Mouse (Mus musculus): ENCODE data around the gene Ralgds. TPM values are rescaled to one million over a fixed set of nuclear protein-coding genes. Genes with fewer than 3 reads are reported as not detected.

Ralgds gene
- total RNA-seq, 1 experiment from 2014 or later: 12.0 TPM

DNA sequence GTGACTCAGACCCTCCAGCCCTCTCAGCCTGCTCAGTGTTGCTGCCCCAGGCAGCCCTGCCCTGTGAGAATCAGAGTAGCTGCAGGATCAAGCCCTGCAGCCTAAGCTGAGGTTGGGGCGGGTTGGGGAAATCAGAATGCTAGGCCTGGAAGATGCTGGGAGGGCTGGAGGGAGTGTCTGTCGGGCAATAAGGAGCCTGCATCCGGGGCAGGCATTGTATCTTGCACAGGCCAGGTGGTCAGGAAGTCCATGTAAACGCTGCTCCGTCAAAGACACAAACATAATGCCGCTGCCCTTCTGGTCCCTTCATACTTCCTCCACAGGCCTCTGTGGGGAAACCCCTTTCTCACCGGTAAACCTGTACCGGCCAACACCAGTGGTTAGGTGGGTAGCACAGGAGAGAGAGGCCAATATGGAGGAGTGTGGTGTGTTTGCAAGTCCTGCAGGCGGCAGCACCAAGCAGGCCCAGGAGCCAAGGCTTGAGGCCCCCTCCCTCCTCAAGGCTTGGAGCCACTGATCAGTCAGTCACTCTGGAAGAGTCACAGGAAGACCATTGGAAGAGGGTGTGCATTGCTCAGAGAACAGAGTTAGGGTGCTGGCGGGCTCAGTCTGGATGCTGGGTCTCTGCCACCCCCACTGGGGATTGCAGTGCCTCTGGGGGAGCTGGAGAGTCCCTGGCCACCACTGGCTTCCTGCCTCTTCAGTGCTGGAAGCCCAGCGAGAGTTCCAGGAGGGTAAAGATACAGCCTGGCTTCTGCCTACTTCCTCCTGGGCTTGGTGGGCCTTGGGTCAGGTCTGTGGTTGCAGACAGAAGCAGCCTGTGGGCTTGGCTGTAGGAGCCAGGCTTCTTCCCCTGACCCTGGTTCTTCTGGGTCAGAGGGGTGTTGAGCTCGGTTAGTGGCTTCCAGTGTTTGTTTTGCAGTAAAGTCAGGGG is 13.3 kb downstream of the Ralgds start:
- ATAC-seq (replicated peaks in 1 of 2; ENCODE audit: insufficient read depth in 1 of 2, low FRiP score in 2 of 2, low TSS enrichment in 1 of 2, low read depth in 1 of 2, poor library complexity in 2 of 2, severe bottlenecking in 2 of 2): peak; percentile 60 to 64

GRCm38 (mm10) chr2:28527436-28528353 is 14.8 kb downstream of the Ralgds start:
- ATAC-seq (replicated peaks in 1 of 2; ENCODE audit: insufficient read depth in 1 of 2, low FRiP score in 2 of 2, low TSS enrichment in 1 of 2, low read depth in 1 of 2, poor library complexity in 2 of 2, severe bottlenecking in 2 of 2): no peak

DNA sequence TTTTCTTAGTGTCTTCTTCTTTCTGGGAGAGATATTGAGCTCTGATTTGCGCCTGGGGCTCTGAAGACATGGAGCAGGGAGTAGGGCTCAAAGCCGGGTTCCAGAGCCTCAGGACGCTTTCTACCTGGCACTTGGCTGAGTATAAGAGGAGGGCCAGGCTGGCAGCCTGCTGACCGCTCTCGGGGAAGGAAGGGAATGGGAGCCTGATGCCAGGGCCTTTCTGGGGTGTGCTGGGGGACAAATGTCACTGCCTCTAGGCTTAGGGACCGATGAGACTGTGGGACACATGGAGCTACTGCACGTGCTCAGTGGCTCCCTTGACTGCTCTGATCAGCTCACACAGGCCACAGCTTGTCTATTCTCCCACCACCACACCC is 15.4 kb downstream of the Ralgds start:
- no peak for ATAC-seq (replicated peaks in 1 of 2; ENCODE audit: insufficient read depth in 1 of 2, low FRiP score in 2 of 2, low TSS enrichment in 1 of 2, low read depth in 1 of 2, poor library complexity in 2 of 2, severe bottlenecking in 2 of 2)

DNA sequence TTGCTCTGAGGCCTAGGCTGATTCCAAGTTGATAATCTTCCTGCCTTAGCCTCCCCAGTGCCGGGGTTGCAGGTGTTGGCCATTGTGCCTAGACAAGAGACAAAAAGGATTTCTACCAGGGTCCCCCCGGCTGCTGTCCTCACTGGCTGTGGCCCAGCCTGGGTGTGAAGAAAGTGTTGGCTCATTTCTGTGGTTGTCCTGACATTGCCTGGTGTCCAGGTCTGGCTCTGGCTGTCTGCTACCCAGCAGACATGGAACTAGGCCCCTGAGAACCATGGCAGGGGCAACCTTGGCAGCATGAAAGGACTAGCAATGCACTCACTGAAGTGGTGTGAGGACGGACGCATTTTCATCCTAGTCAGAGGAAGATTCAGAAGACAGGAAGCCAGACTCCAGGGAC is 16.9 kb downstream of the Ralgds start:
- ATAC-seq (replicated peaks in 1 of 2; ENCODE audit: insufficient read depth in 1 of 2, low FRiP score in 2 of 2, low TSS enrichment in 1 of 2, low read depth in 1 of 2, poor library complexity in 2 of 2, severe bottlenecking in 2 of 2): no peak

DNA sequence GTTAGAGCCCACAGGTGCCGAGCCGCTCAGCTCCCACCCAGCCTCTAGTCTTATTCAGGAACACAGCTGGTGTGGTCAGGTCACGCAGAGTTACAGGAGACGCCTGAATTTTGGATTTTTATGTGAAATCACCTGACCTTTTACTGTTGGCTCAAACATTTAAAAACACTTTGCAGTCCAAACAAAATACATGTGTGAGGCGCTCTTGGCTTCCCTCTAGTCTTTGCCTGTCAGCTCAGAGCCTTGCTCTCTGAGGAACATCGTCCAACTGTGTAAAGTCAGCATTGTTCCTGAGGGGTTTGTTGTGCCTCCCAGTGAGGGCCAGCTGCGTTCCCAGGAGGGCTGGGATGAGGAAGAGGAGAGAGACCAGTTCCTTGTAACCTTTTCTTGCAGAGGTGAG is 17.4 kb downstream of the Ralgds start:
- ATAC-seq (replicated peaks in 1 of 2; ENCODE audit: insufficient read depth in 1 of 2, low FRiP score in 2 of 2, low TSS enrichment in 1 of 2, low read depth in 1 of 2, poor library complexity in 2 of 2, severe bottlenecking in 2 of 2): no peak

DNA sequence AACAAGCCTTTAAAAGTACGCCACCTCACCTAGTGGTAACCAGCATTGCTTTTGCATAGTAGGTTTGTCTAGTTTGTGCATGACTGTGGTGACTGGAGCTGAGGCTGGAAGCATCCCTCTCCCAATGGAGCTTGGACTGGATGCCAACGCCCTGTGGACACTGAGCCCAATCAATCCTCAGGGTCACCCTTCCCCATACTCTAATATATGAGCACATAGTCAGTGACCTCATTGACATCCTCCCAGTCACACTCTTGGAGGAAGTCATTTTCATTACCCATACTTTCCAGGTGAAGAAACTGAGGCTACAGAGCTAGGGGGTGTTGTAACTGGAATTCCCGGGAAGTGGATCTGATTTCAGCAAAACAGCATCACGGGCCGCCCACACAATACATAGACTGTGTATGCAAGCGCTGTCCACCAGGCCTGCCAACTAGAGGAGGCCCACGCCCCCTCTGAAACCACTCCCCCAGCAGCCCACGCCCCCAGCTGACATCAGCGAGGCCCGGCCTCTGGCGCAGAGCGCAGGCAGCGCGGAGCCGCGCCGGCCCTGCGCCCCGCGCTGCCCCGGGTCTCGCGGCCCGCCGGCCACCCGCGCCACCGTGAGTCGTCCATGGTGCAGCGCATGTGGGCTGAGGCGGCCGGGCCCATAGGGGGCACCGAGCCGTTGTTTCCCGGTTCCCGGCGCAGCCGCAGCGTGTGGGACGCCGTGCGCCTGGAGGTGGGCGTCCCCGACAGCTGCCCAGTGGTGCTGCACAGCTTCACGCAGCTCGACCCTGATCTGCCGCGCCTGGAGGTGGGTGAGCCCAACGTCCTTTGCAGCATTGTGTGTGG is 20.2 kb downstream of the Ralgds start:
- peak; percentile 91 to 92 for ATAC-seq (replicated peaks in 1 of 2; ENCODE audit: insufficient read depth in 1 of 2, low FRiP score in 2 of 2, low TSS enrichment in 1 of 2, low read depth in 1 of 2, poor library complexity in 2 of 2, severe bottlenecking in 2 of 2)

DNA sequence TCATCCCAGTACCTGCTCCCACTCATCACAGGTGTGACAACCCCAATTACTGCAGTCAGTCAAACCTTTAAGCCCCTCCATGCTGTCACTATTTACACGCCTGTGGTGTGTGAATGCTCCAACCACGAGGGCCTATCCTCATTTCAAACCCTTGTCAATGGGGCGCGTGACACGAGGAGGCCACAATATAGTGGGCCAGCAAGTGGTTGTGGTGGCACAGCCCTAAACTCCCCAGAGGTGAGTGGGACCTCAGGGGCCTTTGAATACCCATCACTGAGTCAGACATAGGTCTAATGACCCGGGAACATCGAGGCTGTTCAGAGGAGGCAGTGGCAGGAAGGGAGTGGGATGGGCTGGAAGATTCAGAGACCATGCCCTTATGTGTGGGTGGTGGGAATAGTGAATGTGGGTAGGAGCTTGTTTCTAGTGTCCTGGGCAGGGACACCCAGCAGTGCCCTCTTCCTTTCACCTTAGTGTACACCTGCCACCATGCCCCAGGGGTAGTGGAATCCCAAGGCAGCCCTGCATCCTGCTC is 21.0 kb downstream of the Ralgds start:
- ATAC-seq (replicated peaks in 1 of 2; ENCODE audit: insufficient read depth in 1 of 2, low FRiP score in 2 of 2, low TSS enrichment in 1 of 2, low read depth in 1 of 2, poor library complexity in 2 of 2, severe bottlenecking in 2 of 2): no peak

GRCm38 (mm10) chr2:28534436-28535262 is 21.7 kb downstream of the Ralgds start:
- ATAC-seq (replicated peaks in 1 of 2; ENCODE audit: insufficient read depth in 1 of 2, low FRiP score in 2 of 2, low TSS enrichment in 1 of 2, low read depth in 1 of 2, poor library complexity in 2 of 2, severe bottlenecking in 2 of 2): no peak

GRCm38 (mm10) chr2:28535263-28535540 is 22.3 kb downstream of the Ralgds start:
- ATAC-seq (replicated peaks in 1 of 2; ENCODE audit: insufficient read depth in 1 of 2, low FRiP score in 2 of 2, low TSS enrichment in 1 of 2, low read depth in 1 of 2, poor library complexity in 2 of 2, severe bottlenecking in 2 of 2): no peak

DNA sequence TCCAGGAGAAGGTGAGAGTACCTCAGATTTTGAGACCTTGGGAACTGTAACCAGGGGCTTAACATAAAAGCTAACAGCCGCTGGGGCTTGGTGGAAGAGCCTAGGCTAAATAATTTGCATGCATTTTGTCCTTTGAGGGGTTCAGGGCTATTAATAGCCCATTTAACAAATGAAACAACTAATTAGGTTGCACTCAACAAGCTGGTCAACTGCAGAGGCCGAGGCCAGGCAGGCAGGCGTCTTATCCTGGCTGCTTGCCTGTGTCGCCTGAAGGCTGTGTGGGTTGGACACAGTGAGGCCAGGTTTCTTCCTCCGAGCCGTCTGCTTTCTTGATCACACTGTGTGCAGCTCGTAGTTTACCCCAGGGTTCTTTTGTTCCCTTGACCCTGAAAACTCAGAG is 22.7 kb downstream of the Ralgds start:
- ATAC-seq (replicated peaks in 1 of 2; ENCODE audit: insufficient read depth in 1 of 2, low FRiP score in 2 of 2, low TSS enrichment in 1 of 2, low read depth in 1 of 2, poor library complexity in 2 of 2, severe bottlenecking in 2 of 2): no peak

- no peak for ATAC-seq (replicated peaks in 1 of 2; ENCODE audit: insufficient read depth in 1 of 2, low FRiP score in 2 of 2, low TSS enrichment in 1 of 2, low read depth in 1 of 2, poor library complexity in 2 of 2, severe bottlenecking in 2 of 2)
Observed at GRCm38 (mm10) chr2:28536166-28536565, 23.2 kb downstream of the Ralgds start.

DNA sequence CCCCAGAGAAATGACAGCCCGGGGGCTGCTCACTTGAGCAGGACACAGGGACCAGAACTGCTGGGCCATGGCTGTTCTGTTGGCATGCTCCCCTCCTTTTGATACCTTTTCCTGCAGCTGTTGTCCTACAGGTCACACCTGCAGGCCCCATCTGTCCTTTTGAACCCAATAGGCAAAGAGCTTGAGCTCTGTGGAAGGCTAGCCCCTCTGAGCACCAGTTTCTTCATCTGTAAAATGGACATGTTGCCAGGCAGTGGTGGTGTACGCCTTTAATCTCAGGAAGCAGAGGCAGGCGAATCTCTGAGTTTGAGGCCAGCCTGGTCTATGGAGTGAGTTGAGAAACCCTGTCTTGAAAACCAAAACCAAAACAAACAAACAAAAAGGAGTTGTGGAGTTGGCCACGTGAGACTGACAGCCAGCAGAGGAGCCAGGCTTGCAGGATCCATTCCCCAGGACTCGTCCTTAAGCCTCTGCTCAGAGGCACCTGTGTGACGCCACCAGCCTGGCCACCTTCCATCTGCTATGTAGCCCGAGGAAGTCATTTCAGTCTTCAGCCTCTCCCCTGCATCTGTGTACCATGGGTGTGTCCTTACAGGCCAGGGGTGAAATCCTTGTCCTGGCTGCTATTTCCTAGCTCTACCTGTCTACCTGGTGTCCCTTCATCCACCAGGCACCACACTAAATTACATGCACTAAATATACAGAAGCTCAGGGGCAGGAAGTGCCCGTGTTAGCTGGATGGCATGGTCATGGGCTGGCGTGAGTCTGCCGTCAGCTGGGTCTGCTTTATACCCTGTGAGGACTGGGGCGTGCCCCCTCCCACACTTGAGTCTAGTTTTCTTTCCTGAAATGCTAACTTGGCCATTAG is 24.1 kb downstream of the Ralgds start:
- no peak for ATAC-seq (replicated peaks in 1 of 2; ENCODE audit: insufficient read depth in 1 of 2, low FRiP score in 2 of 2, low TSS enrichment in 1 of 2, low read depth in 1 of 2, poor library complexity in 2 of 2, severe bottlenecking in 2 of 2)

- no peak for ATAC-seq (replicated peaks in 1 of 2; ENCODE audit: insufficient read depth in 1 of 2, low FRiP score in 2 of 2, low TSS enrichment in 1 of 2, low read depth in 1 of 2, poor library complexity in 2 of 2, severe bottlenecking in 2 of 2)
Observed at GRCm38 (mm10) chr2:28537634-28537920, 24.7 kb downstream of the Ralgds start.

DNA sequence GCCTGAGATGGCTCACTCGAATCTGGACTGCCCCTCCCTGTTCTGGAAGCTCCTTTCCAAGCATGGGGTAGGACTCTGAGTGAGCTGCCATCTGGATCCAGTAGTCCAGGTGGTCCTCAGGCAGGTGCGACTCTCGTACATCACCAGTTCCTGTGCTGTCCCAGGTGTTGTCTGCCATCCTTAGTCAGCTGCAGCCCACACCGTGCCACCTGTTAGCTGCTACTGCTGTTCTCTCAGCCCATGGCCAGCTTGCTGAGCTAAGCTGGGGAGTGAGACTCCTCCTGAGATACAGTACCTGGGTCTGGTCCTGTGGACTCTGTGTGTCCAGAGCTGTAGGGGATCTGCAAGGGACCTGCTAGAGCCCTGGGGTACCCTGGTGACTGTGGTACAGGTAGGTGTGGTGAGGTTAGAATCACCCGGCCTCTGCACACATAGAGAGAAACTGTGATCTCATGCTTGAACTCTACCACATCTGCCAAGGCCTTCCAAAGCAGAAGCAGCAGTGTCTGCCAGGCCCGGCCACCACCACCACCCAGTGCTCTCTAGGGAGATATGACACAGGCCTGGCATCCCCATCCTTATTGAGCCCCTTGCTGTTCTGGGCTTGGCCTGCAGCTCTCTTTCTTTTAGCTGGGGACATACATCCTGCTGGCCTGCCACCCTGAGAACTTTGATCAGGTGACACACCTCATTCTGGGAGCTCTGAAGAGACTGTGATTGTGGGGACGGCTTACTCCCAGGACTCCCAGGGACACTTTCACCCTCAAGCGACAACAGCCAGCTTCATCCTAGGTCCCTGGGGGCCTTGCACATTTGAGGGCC is 25.3 kb downstream of the Ralgds start:
- no peak for ATAC-seq (replicated peaks in 1 of 2; ENCODE audit: insufficient read depth in 1 of 2, low FRiP score in 2 of 2, low TSS enrichment in 1 of 2, low read depth in 1 of 2, poor library complexity in 2 of 2, severe bottlenecking in 2 of 2)

DNA sequence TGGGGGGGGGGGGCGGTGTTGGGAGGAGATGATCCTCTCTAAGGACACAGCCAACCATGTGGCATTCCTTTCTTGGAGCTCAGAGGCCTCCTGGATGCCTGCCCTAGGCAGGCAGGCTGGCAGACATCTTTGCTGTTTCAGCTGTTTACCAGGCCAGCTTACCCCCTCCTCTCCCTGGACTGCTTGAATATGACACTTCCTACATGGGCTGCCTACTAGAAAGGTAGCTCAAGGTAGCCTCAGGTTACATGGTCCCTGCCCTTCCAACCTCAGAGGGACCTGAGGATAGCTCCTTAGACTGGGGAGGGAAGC is 25.8 kb downstream of the Ralgds start:
- ATAC-seq (replicated peaks in 1 of 2; ENCODE audit: insufficient read depth in 1 of 2, low FRiP score in 2 of 2, low TSS enrichment in 1 of 2, low read depth in 1 of 2, poor library complexity in 2 of 2, severe bottlenecking in 2 of 2): no peak
